ENCODE assay signal across 8 mouse cellular contexts in the genomic region with DNA sequence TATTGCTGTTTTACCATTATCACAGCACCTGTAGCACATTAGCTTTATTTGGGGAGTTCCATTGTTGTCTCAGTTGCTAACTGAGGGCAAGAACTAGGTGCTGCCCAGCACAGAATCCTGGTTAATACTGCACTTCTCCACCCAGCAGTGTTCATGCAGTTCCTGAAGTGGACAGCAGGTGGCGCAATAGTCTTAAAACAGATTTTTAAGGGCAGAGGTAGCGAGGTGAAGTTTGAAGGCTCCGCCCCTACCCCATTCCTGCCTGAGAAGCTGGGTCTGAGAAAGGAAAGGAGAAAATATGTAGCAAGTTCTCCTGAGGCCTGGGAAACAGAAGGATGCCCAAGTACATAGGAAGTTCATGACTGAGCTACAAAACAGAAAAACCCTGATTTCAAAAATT. TPM values are rescaled to one million over a fixed set of nuclear protein-coding genes. Genes with fewer than 3 reads are reported as not detected.
DNase-seq lines count a peak whose midpoint lies in the region; ATAC-seq lines count a peak whose summit lies in the region.

No protein-coding gene starts in this region.

- peaks cover 13% of the 10 kb centered on the region for H3K4me1 ChIP-seq in heart, embryonic 11.5 days (ENCODE audit: control insufficient read depth, insufficient read depth, low read length)
- H3K4me1 ChIP-seq in forebrain, embryonic 12.5 days, result peaks cover 17% of the 10 kb centered on the region
- H3K4me1 ChIP-seq in hindbrain, embryonic 11.5 days (replicated peaks; ENCODE audit: control insufficient read depth, insufficient read depth, low read length), result peaks cover 4% of the 10 kb centered on the region; the same call in 1 of the 2 replicates
- H3K4me1 ChIP-seq in midbrain, embryonic 11.5 days (ENCODE audit: control insufficient read depth, insufficient read depth, low read length), result peaks cover 9% of the 10 kb centered on the region; the same call in 1 of the 2 replicates

- H3K36me3 ChIP-seq in heart, embryonic 11.5 days (ENCODE audit: control insufficient read depth, insufficient read depth, low read length), result 0 out of 2 replicates have a peak, but pooled peaks cover 3% of the 10 kb centered on the region
- no peaks in the 10 kb centered on the region for H3K36me3 ChIP-seq in forebrain, embryonic 12.5 days (replicated peaks)
- no peaks in the 10 kb centered on the region for H3K36me3 ChIP-seq in hindbrain, embryonic 11.5 days (ENCODE audit: control insufficient read depth, insufficient read depth, low read length)
- no peaks in the 10 kb centered on the region for H3K36me3 ChIP-seq in midbrain, embryonic 11.5 days (ENCODE audit: control insufficient read depth, insufficient read depth, low read length)

- no peak for ATAC-seq in heart, embryonic 11.5 days (replicated peaks; ENCODE audit: insufficient number of reproducible peaks, low FRiP score, low TSS enrichment)
- ATAC-seq in forebrain, embryonic 12.5 days (ENCODE audit: low FRiP score), result peak; percentile 22; the same call in 1 of the 2 replicates
- ATAC-seq in hindbrain, embryonic 11.5 days (ENCODE audit: low FRiP score), result no peak
- ATAC-seq in midbrain, embryonic 11.5 days (ENCODE audit: low FRiP score), result no peak

- H3K9me3 ChIP-seq in heart, embryonic 11.5 days (replicated peaks; ENCODE audit: control insufficient read depth, low read length), result no peaks in the 10 kb centered on the region
- H3K9me3 ChIP-seq in forebrain, embryonic 12.5 days, result no peaks in the 10 kb centered on the region
- no peaks in the 10 kb centered on the region for H3K9me3 ChIP-seq in hindbrain, embryonic 11.5 days (ENCODE audit: control insufficient read depth, low read length)
- no peaks in the 10 kb centered on the region for H3K9me3 ChIP-seq in midbrain, embryonic 11.5 days (ENCODE audit: control insufficient read depth, low read length)

- H3K27me3 ChIP-seq in heart, embryonic 11.5 days (ENCODE audit: control insufficient read depth, insufficient read depth, low read length), result no peaks in the 10 kb centered on the region
- 0 out of 2 replicates have a peak, but pooled peaks cover 6% of the 10 kb centered on the region for H3K27me3 ChIP-seq in forebrain, embryonic 12.5 days
- no peaks in the 10 kb centered on the region for H3K27me3 ChIP-seq in hindbrain, embryonic 11.5 days (ENCODE audit: control insufficient read depth, insufficient read depth, low read length)
- H3K27me3 ChIP-seq in midbrain, embryonic 11.5 days (ENCODE audit: control insufficient read depth, insufficient read depth, low read length), result peaks cover 3% of the 10 kb centered on the region; the same call in 1 of the 2 replicates

- H3K9ac ChIP-seq in heart, embryonic 11.5 days (ENCODE audit: low read depth, low read length), result no peak overlapping the region
- no peak overlapping the region for H3K9ac ChIP-seq in forebrain, embryonic 12.5 days
- H3K9ac ChIP-seq in hindbrain, embryonic 11.5 days (ENCODE audit: low read depth, low read length), result no peak overlapping the region
- H3K9ac ChIP-seq in midbrain, embryonic 11.5 days (ENCODE audit: low read length), result no peak overlapping the region

- no peak overlapping the region; the same call in 1 of the 2 replicates for H3K27ac ChIP-seq in heart, embryonic 11.5 days (ENCODE audit: low read depth, low read length)
- no peak overlapping the region for H3K27ac ChIP-seq in forebrain, embryonic 12.5 days
- H3K27ac ChIP-seq in hindbrain, embryonic 11.5 days (ENCODE audit: low read depth, low read length), result no peak overlapping the region
- no peak overlapping the region for H3K27ac ChIP-seq in midbrain, embryonic 11.5 days (ENCODE audit: low read depth, low read length)

- DNase-seq in heart, adult 11 months, result peak; percentile 95
- DNase-seq in c-Kit-positive CD71-negative TER-119-negative erythroid progenitor cells, embryonic 14.5 days (ENCODE audit: low read depth), result peak; percentile 75
- peak; percentile 92 for DNase-seq in hindbrain, embryonic 11.5 days (ENCODE audit: low spot score)
- peak; percentile 74 to 81 for DNase-seq in layer of hippocampus, postnatal 36 days
- peak; percentile 99 for DNase-seq in midbrain, embryonic 11.5 days (ENCODE audit: low spot score, missing footprints)
- DNase-seq in spleen, adult 12 weeks (ENCODE audit: low spot score), result peak; percentile 65

- H3K4me3 ChIP-seq in heart, embryonic 11.5 days (ENCODE audit: low read depth, low read length), result no peak overlapping the region
- H3K4me3 ChIP-seq in forebrain, embryonic 12.5 days (replicated peaks), result no peak overlapping the region
- H3K4me3 ChIP-seq in hindbrain, embryonic 11.5 days (ENCODE audit: low read depth, low read length), result no peak overlapping the region
- no peak overlapping the region for H3K4me3 ChIP-seq in midbrain, embryonic 11.5 days (ENCODE audit: low read depth, low read length)

- 3% methylated on average over 3 of the region's 3 CpGs for WGBS in heart, embryonic 11.5 days (ENCODE audit: insufficient replicate concordance)
- WGBS in forebrain, embryonic 12.5 days, result 1% methylated on average over 3 of the region's 3 CpGs
- 5% methylated on average over 3 of the region's 3 CpGs for WGBS in hindbrain, embryonic 11.5 days
- 4% methylated on average over 3 of the region's 3 CpGs for WGBS in midbrain, embryonic 11.5 days

- no peak overlapping the region for H3K4me2 ChIP-seq in heart, embryonic 11.5 days
- no peak overlapping the region for H3K4me2 ChIP-seq in forebrain, embryonic 12.5 days
- no peak overlapping the region for H3K4me2 ChIP-seq in hindbrain, embryonic 11.5 days (replicated peaks; ENCODE audit: low read depth, low read length)
- H3K4me2 ChIP-seq in midbrain, embryonic 11.5 days, result no peak overlapping the region

RNA-seq across cellular contexts. Expression of gene Dgkz, which starts 11.9 kb away (rescaled TPM):
- polyA plus RNA-seq in heart, embryonic 11.5 days (2014; fragmentation: Nextera tagmentation; extraction: Ambion mirVana), result 42.1 and 49.6 TPM in 2 replicates
- polyA plus RNA-seq in forebrain, embryonic 12.5 days (2016; fragmentation: Nextera tagmentation; extraction: Ambion mirVana), result 24.4 and 28.5 TPM in 2 replicates
- polyA plus RNA-seq in hindbrain, embryonic 11.5 days (2014; fragmentation: Nextera tagmentation; extraction: Ambion mirVana), result 24.1 and 28.9 TPM in 2 replicates
- 100 to 1,000 TPM; 500 to 531 TPM for total RNA-seq in layer of hippocampus, postnatal 36 days (2021)
- 19.2 and 23.7 TPM in 2 replicates for polyA plus RNA-seq in midbrain, embryonic 11.5 days (2014; fragmentation: Nextera tagmentation; extraction: Ambion mirVana)

RNA-seq across cellular contexts. Expression of gene Creb3l1, which starts 36.8 kb away (rescaled TPM):
- polyA plus RNA-seq in heart, embryonic 11.5 days (2014; fragmentation: Nextera tagmentation; extraction: Ambion mirVana), result 8.2 TPM in 2 replicates
- polyA plus RNA-seq in forebrain, embryonic 12.5 days (2016; fragmentation: Nextera tagmentation; extraction: Ambion mirVana), result 1.4 and 1.5 TPM in 2 replicates
- 2.0 and 2.2 TPM in 2 replicates for polyA plus RNA-seq in hindbrain, embryonic 11.5 days (2014; fragmentation: Nextera tagmentation; extraction: Ambion mirVana)
- total RNA-seq in layer of hippocampus, postnatal 36 days (2021), result 1 to 10 TPM; 3.4 to 4.3 TPM
- 2.0 and 2.1 TPM in 2 replicates for polyA plus RNA-seq in midbrain, embryonic 11.5 days (2014; fragmentation: Nextera tagmentation; extraction: Ambion mirVana)

RNA-seq across cellular contexts. Expression of gene Gm9821, which starts 42.0 kb away (rescaled TPM):
- polyA plus RNA-seq in heart, embryonic 11.5 days (2014; fragmentation: Nextera tagmentation; extraction: Ambion mirVana), result 1.8 and 2.8 TPM in 2 replicates
- 0.46 and 0.52 TPM in 2 replicates for polyA plus RNA-seq in forebrain, embryonic 12.5 days (2016; fragmentation: Nextera tagmentation; extraction: Ambion mirVana)
- polyA plus RNA-seq in hindbrain, embryonic 11.5 days (2014; fragmentation: Nextera tagmentation; extraction: Ambion mirVana), result 0.27 and 0.37 TPM in 2 replicates
- not detected for total RNA-seq in layer of hippocampus, postnatal 36 days (2021)
- 0.25 TPM in 1 of 2 replicates, not detected in the other for polyA plus RNA-seq in midbrain, embryonic 11.5 days (2014; fragmentation: Nextera tagmentation; extraction: Ambion mirVana)

RNA-seq across cellular contexts. Expression of gene Mdk, which starts 55.4 kb away (rescaled TPM):
- 842 and 965 TPM in 2 replicates for polyA plus RNA-seq in heart, embryonic 11.5 days (2014; fragmentation: Nextera tagmentation; extraction: Ambion mirVana)
- polyA plus RNA-seq in forebrain, embryonic 12.5 days (2016; fragmentation: Nextera tagmentation; extraction: Ambion mirVana), result 834 and 889 TPM in 2 replicates
- polyA plus RNA-seq in hindbrain, embryonic 11.5 days (2014; fragmentation: Nextera tagmentation; extraction: Ambion mirVana), result 960 and 984 TPM in 2 replicates
- total RNA-seq in layer of hippocampus, postnatal 36 days (2021), result 10 to 100 TPM; 25.4 to 29.4 TPM
- 926 and 968 TPM in 2 replicates for polyA plus RNA-seq in midbrain, embryonic 11.5 days (2014; fragmentation: Nextera tagmentation; extraction: Ambion mirVana)
